Mouse (Mus musculus) heart, postnatal 0 days (tissue): Measurements from ENCODE around the gene Urm1.

Experiments used
- CTCF ChIP-seq: IDR thresholded peaks from 2 replicates; pipeline ENCODE4 v1.5.1; 2016; ENCODE audit warnings: antibody characterized with exemption, control low read depth, low read depth
- EP300 ChIP-seq: IDR thresholded peaks from 2 replicates; pipeline ENCODE4 v1.6.1; 2016; ENCODE audit warnings: antibody characterized with exemption, low read depth

- peak; percentile 92 for TF ChIP-seq CTCF
- TF ChIP-seq EP300, result no peak
Measured at GRCm38 (mm10) chr2:29868949-29869645, 49.2 kb downstream of the Urm1 start, which contains the start of gene Cercam.
